Mouse (Mus musculus) layer of hippocampus, postnatal 25 days (tissue): ENCODE measurements around the gene Tbkbp1. TPM values are rescaled to one million over a fixed set of nuclear protein-coding genes. Genes with fewer than 3 reads are reported as not detected.
"Not testable (repeated sequence)": the region's sequence is repeated elsewhere in the genome, so short reads cannot be mapped to it uniquely, and the experiment has no call there.

Experiments
- DNase-seq, 2 experiments: peaks; one replicate each; pipeline ENCODE4 v3.0.0; 2022; ENCODE audit warnings: mixed read lengths in 2 of 2, low spot score in 1 of 2; ENCODE audit errors: extremely low spot score in 1 of 2
- total RNA-seq, 2 experiments: library from RNA; stranded (reverse); gene quantifications; 2 replicates each; pipeline ENCODE4 v1.2.3; 2021

Tbkbp1 gene
- total RNA-seq, result 10 to 100 TPM; 75.8 to 82.0 TPM

GRCm38 (mm10) chr11:97151343-97151801 lies at the start of gene Tbkbp1:
Tbkbp1 (minus strand) TSS chr11:97151495.
- peak; percentile 58 to 66 for DNase-seq

GRCm38 (mm10) chr11:97199519-97199918 lies 48.2 kb upstream of the Tbkbp1 start:
- DNase-seq, result no peak

- peak in 1 of 2 experiments; percentile 42 for DNase-seq
Measured at GRCm38 (mm10) chr11:97198601-97199000, 47.3 kb upstream of the Tbkbp1 start.

- no peak for DNase-seq
Measured at GRCm38 (mm10) chr11:97197021-97197420, 45.7 kb upstream of the Tbkbp1 start.

GRCm38 (mm10) chr11:97196541-97196940 lies 45.2 kb upstream of the Tbkbp1 start:
- DNase-seq, result no peak

- DNase-seq, result no peak
Measured at GRCm38 (mm10) chr11:97192621-97192951, 41.3 kb upstream of the Tbkbp1 start.

GRCm38 (mm10) chr11:97191915-97192620 lies 40.8 kb upstream of the Tbkbp1 start:
- no peak for DNase-seq

GRCm38 (mm10) chr11:97190992-97191391 lies 39.7 kb upstream of the Tbkbp1 start:
- DNase-seq, result no peak

GRCm38 (mm10) chr11:97189645-97190044 lies 38.4 kb upstream of the Tbkbp1 start:
- DNase-seq, result not testable (repeated sequence)

GRCm38 (mm10) chr11:97189231-97189630 lies 37.9 kb upstream of the Tbkbp1 start:
- DNase-seq, result no peak

GRCm38 (mm10) chr11:97188643-97188955 lies 37.3 kb upstream of the Tbkbp1 start:
- DNase-seq, result no peak

GRCm38 (mm10) chr11:97187764-97188642 lies 36.7 kb upstream of the Tbkbp1 start, which contains the start of gene Kpnb1:
Kpnb1 (minus strand) TSS chr11:97187881.
- DNase-seq, result peak; percentile 86 to 95

- DNase-seq, result peak; percentile 93 to 95
Measured at GRCm38 (mm10) chr11:97186947-97187763, 35.9 kb upstream of the Tbkbp1 start.

- DNase-seq, result no peak
Measured at GRCm38 (mm10) chr11:97185704-97186614, 34.7 kb upstream of the Tbkbp1 start.

GRCm38 (mm10) chr11:97184875-97185274 lies 33.6 kb upstream of the Tbkbp1 start:
- no peak for DNase-seq

GRCm38 (mm10) chr11:97182446-97182845 lies 31.2 kb upstream of the Tbkbp1 start:
- no peak for DNase-seq

- no peak for DNase-seq
Measured at GRCm38 (mm10) chr11:97181061-97181460, 29.8 kb upstream of the Tbkbp1 start.

GRCm38 (mm10) chr11:97178198-97178597 lies 26.9 kb upstream of the Tbkbp1 start:
- no peak for DNase-seq

GRCm38 (mm10) chr11:97176851-97177250 lies 25.6 kb upstream of the Tbkbp1 start:
- peak in 1 of 2 experiments; percentile 42 for DNase-seq

GRCm38 (mm10) chr11:97175499-97175898 lies 24.2 kb upstream of the Tbkbp1 start:
- DNase-seq, result peak in 1 of 2 experiments; percentile 43
